Mouse (Mus musculus) neural tube, embryonic 15.5 days (tissue): ENCODE results near the gene Gm43191. TPM values are rescaled to one million over a fixed set of nuclear protein-coding genes. Genes with fewer than 3 reads are reported as not detected.

ENCODE experiments used
- ATAC-seq: fragments of 200-750 bp; cut with Nextera tagmentation; 2 replicates; pipeline ENCODE4 v1.8.0; 2017; ENCODE audit warnings: mild to moderate bottlenecking, moderate TSS enrichment, moderate library complexity; ENCODE audit not compliant: low FRiP score
- H3K27ac ChIP-seq: fragments of 300-500 bp; sonication (generic); replicated peaks from 2 replicates; pipeline ENCODE4 v1.5.1; 2015; ENCODE audit warnings: mild to moderate bottlenecking, inconsistent platforms
- H3K27me3 ChIP-seq: fragments of 300-500 bp; sonication (generic); replicated peaks from 2 replicates; pipeline ENCODE4 v1.6.1; 2015; ENCODE audit warnings: inconsistent platforms
- H3K36me3 ChIP-seq: fragments of 300-500 bp; sonication (generic); 2 replicates; pipeline ENCODE4 v1.6.1; 2015; ENCODE audit warnings: inconsistent platforms
- H3K4me1 ChIP-seq: fragments of 300-500 bp; sonication (generic); 2 replicates; pipeline ENCODE4 v1.6.1; 2015; ENCODE audit warnings: inconsistent platforms
- H3K4me2 ChIP-seq: fragments of 300-500 bp; sonication (generic); 2 replicates; pipeline ENCODE4 v1.6.1; 2015; ENCODE audit warnings: inconsistent platforms, mild to moderate bottlenecking, moderate library complexity
- H3K4me3 ChIP-seq: fragments of 300-500 bp; sonication (generic); replicated peaks from 2 replicates; pipeline ENCODE4 v1.5.1; 2015; ENCODE audit warnings: mild to moderate bottlenecking, inconsistent platforms
- H3K9ac ChIP-seq: fragments of 300-500 bp; sonication (generic); replicated peaks from 2 replicates; pipeline ENCODE4 v1.6.1; 2015; ENCODE audit warnings: mild to moderate bottlenecking, inconsistent platforms
- H3K9me3 ChIP-seq: fragments of 300-500 bp; sonication (generic); replicated peaks from 2 replicates; pipeline ENCODE4 v1.6.1; 2016; ENCODE audit warnings: inconsistent platforms
- WGBS: fragments of 180-500 bp; shearing (Covaris S2); methylation state at CpG from one replicate; pipeline ENCODE4 v1.1.7; 2015; ENCODE audit warnings: mixed read lengths; 5-methylcytosine and 5-hydroxymethylcytosine counted together
- polyA plus RNA-seq: library from polyadenylated mRNA; unstranded; fragments of >200 nt; fragmentation: Nextera tagmentation; extraction: Ambion mirVana; gene quantifications from 2 replicates; pipeline ENCODE4 v1.2.1, GENCODE M21; 2015

Gm43191 gene
- polyA plus RNA-seq, 1 experiment from 2014 or later: not detected

- H3K4me3 ChIP-seq: no peak overlapping the region
- H3K4me1 ChIP-seq: no peaks in the 10 kb centered on the region
- no peak for ATAC-seq
- H3K27ac ChIP-seq: no peak overlapping the region
- no peak overlapping the region for H3K4me2 ChIP-seq
- H3K36me3 ChIP-seq: peaks cover 28% of the 10 kb centered on the region
- no peak overlapping the region for H3K9ac ChIP-seq
- no peaks in the 10 kb centered on the region for H3K27me3 ChIP-seq
- H3K9me3 ChIP-seq: no peaks in the 10 kb centered on the region
- 89% methylated on average over 8 of the region's 8 CpGs for WGBS
These were observed 65.6 kb downstream of the Gm43191 start for GRCm38 (mm10) chr3:116615318-116616068.

DNA sequence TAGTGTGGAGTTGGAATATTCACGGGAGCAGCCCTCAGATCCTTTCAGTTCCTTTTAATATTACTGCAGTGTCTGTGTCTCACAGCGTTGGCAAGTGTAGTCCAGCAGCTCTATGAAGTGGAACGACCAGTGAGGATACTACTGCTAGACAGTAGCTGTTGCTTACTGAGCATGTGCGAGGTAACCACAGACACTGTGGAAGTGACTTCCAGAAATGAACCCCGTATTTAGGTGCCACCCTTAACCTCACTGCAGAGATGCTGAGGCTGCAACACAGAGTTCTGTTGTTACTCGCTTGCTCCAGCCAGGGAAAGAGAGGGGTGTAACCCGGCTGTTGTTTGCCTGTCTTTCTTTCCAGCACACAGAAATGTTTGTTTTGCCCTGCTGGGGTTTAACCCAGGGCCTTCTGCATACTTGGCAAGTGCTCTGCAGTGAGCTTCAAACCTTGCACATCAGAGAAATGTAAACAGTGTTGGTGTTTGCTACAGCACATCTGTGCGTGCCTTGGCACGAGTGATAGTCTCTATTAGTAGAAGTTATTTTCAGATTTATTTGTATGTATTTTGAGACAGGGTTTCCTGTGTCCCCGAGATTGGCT is 66.7 kb downstream of the Gm43191 start, which contains the start of gene Trmt13:
Gene Trmt13, minus strand, starts transcription at position 293 of the 598 bp plus-strand sequence.
- Histone ChIP-seq H3K36me3 (peaks cover 25% of the 10 kb centered on the region), H3K9ac (no peak within 1 kb of the TSS), H3K27ac (no peak within 1 kb of the TSS), H3K27me3 (no peaks in the 10 kb centered on the region), H3K9me3 (no peaks in the 10 kb centered on the region), H3K4me2 (no peak within 1 kb of the TSS), H3K4me1 (no peaks in the 10 kb centered on the region), H3K4me3 (no peak within 1 kb of the TSS)
- no peak for ATAC-seq
- WGBS: 83% methylated on average over 10 of the region's 10 CpGs

- H3K4me3 ChIP-seq: no peak overlapping the region
- no peaks in the 10 kb centered on the region for H3K27me3 ChIP-seq
- peaks cover 11% of the 10 kb centered on the region; the same call in 1 of the 2 replicates for H3K36me3 ChIP-seq
- H3K4me2 ChIP-seq: no peak overlapping the region
- 83% methylated on average over 9 of the region's 9 CpGs for WGBS
- H3K9ac ChIP-seq: no peak overlapping the region
- H3K4me1 ChIP-seq: no peaks in the 10 kb centered on the region
- no peak overlapping the region for H3K27ac ChIP-seq
- ATAC-seq: no peak
- no peaks in the 10 kb centered on the region for H3K9me3 ChIP-seq
These were observed 76.5 kb downstream of the Gm43191 start for GRCm38 (mm10) chr3:116604570-116604969.

DNA sequence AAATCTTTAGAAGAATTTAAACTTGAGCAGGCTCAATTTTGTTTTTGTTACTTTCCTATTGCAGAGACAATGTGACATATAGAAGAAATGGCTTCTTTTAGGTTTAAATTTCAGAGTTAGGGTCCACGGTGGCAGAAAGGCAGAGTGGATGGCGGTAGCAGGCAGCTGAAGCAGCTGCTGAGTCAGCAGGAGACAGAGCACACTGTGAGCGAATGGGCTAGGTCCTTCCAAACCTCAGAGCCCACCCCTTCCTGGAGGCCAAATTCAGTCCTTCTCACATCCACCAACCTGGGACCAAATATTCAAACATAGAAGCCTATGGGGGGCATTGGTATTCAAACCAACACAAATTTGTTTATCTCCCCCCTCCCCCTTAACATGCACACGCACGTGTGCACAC is 79.3 kb downstream of the Gm43191 start:
- H3K4me3 ChIP-seq: no peak overlapping the region
- no peak for ATAC-seq
- WGBS: 89% methylated on average over 5 of the region's 5 CpGs

DNA sequence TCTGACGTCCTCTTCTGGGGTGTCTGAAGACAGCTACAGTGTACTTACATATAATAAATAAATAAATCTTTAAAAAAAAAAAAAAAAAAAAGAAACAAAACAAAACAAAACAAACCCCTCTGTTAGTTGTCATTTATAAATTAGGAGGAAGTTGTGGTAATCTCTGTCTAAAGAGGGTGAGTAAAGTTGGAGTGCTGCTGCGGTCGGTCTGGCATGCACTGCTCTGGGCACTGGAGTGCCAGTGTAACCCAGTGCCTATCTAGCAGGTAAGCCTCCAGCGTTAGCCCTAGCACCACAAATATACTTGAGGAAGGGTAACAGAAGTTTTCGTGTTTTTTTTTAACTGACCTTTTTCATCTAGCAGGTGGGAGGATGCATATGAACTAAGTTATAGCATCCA is 80.1 kb downstream of the Gm43191 start:
- Histone ChIP-seq H3K27ac (no peak overlapping the region), H3K4me2 (no peak overlapping the region), H3K9ac (no peak overlapping the region), H3K9me3 (no peaks in the 10 kb centered on the region), H3K36me3 (0 out of 2 replicates have a peak, but pooled peaks cover 2% of the 10 kb centered on the region), H3K4me1 (peaks cover 1% of the 10 kb centered on the region), H3K4me3 (no peak overlapping the region), H3K27me3 (no peaks in the 10 kb centered on the region)
- 87% methylated on average over 5 of the region's 5 CpGs for WGBS
- ATAC-seq: no peak

More for the DNA sequence above, 79.3 kb downstream of the Gm43191 start:
- Histone ChIP-seq H3K4me2 (no peak overlapping the region), H3K4me1 (no peaks in the 10 kb centered on the region), H3K9ac (no peak overlapping the region), H3K27ac (no peak overlapping the region), H3K9me3 (no peaks in the 10 kb centered on the region), H3K27me3 (no peaks in the 10 kb centered on the region), H3K36me3 (0 out of 2 replicates have a peak, but pooled peaks cover 2% of the 10 kb centered on the region)

DNA sequence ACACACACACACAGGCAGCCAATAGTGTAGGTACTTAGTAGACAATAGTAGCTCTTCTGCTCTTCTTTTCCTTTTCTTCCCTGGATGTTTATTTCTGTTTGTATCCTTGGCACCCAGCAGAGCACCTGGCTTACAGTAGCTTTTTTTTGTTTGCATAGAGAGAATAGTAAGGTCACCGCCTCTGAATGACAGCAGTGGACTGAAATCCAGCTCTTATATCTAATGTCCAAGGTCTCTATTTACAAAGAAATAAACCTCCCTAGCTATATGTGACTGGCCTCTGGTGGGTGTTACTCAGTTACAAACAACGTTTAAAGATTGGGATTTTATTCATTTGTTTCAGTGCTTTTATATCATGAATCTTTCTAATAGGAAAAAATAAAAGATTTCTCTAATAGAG is 81.4 kb downstream of the Gm43191 start:
- no peak overlapping the region for H3K27ac ChIP-seq
- 0 out of 2 replicates have a peak, but pooled peaks cover 2% of the 10 kb centered on the region for H3K36me3 ChIP-seq
- H3K9ac ChIP-seq: no peak overlapping the region
- H3K4me2 ChIP-seq: no peak overlapping the region
- H3K9me3 ChIP-seq: no peaks in the 10 kb centered on the region
- peaks cover 9% of the 10 kb centered on the region for H3K4me1 ChIP-seq
- no peak overlapping the region for H3K4me3 ChIP-seq
- WGBS: 95% methylated on average over 2 of the region's 2 CpGs
- no peaks in the 10 kb centered on the region for H3K27me3 ChIP-seq
- ATAC-seq: no peak

DNA sequence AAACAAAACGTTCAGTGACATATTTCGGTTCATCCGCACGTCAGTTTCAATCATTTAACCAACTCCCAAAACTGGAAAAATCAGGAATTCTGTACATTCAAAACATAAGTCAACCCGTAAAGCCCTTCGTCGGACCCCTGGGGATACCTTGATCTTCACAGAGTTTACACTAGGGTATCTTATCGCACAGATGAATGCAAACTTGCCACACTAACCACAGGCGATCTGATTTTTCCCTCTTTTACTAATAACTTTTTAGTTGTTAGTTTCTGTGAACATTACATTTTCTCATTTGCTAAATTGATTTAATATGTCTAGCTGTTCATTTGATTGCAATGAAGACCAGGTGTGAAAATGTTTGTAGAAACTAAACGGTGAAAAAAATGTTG is 85.5 kb downstream of the Gm43191 start:
- Histone ChIP-seq H3K4me3 (peak overlapping the region; percentile 96), H3K9ac (peak overlapping the region; percentile 84; the same call in 1 of the 2 replicates), H3K36me3 (peaks cover 11% of the 10 kb centered on the region), H3K4me1 (peaks cover 16% of the 10 kb centered on the region), H3K27me3 (no peaks in the 10 kb centered on the region), H3K27ac (no peak overlapping the region), H3K9me3 (no peaks in the 10 kb centered on the region), H3K4me2 (peak overlapping the region; percentile 84)
- ATAC-seq: no peak
- 11% methylated on average over 10 of the region's 10 CpGs for WGBS

- H3K36me3 ChIP-seq: peaks cover 16% of the 10 kb centered on the region
- peaks cover 16% of the 10 kb centered on the region for H3K4me1 ChIP-seq
- WGBS: under 1% methylated on average over 65 of the region's 65 CpGs
- ATAC-seq: peak; percentile 99
- no peaks in the 10 kb centered on the region for H3K9me3 ChIP-seq
- H3K9ac ChIP-seq: peak within 1 kb of the TSS; percentile 84
- H3K4me2 ChIP-seq: peak within 1 kb of the TSS; percentile 84
- H3K27me3 ChIP-seq: no peaks in the 10 kb centered on the region
- H3K27ac ChIP-seq: peak within 1 kb of the TSS; percentile 92
- peak within 1 kb of the TSS; percentile 96 for H3K4me3 ChIP-seq
These were observed 86.1 kb downstream of the Gm43191 start, which contains the start of gene Sass6 for GRCm38 (mm10) chr3:116594728-116595602. Gene Sass6, plus strand, starts transcription at chr3:116594982.

- H3K4me2 ChIP-seq: peak overlapping the region; percentile 54
- H3K36me3 ChIP-seq: peaks cover 24% of the 10 kb centered on the region
- H3K4me3 ChIP-seq: peak overlapping the region; percentile 96
- no peaks in the 10 kb centered on the region for H3K27me3 ChIP-seq
- peak; percentile 87 for ATAC-seq
- H3K27ac ChIP-seq: peak overlapping the region; percentile 92
- WGBS: 3% methylated on average over 22 of the region's 22 CpGs
- H3K4me1 ChIP-seq: peaks cover 16% of the 10 kb centered on the region
- no peaks in the 10 kb centered on the region for H3K9me3 ChIP-seq
- H3K9ac ChIP-seq: peak overlapping the region; percentile 84
These were observed 86.9 kb downstream of the Gm43191 start for GRCm38 (mm10) chr3:116594076-116594727.
